Mouse (Mus musculus) left cerebral cortex, postnatal 36 days (tissue): ENCODE data around the gene Ppm1h. TPM values are rescaled to one million over a fixed set of nuclear protein-coding genes. Genes with fewer than 3 reads are reported as not detected.

Experiments
- DNase-seq, 2 experiments: peaks; one replicate each; pipeline ENCODE4 v3.0.0; 2021 to 2022; ENCODE audit warnings: low spot score in 2 of 2, mixed read lengths in 1 of 2
- intact Hi-C: fragments of 180-260 bp; cut with DNase I; formaldehyde crosslinking; loops from one replicate; pipeline ENCODE4 v1.15.1; 2025
- total RNA-seq, 2 experiments: library from RNA; stranded (reverse); gene quantifications; 2 replicates each; pipeline ENCODE4 v1.2.3; 2021

The Ppm1h gene
- total RNA-seq, 2 experiments from 2014 or later = 95.4 to 106 TPM

DNA sequence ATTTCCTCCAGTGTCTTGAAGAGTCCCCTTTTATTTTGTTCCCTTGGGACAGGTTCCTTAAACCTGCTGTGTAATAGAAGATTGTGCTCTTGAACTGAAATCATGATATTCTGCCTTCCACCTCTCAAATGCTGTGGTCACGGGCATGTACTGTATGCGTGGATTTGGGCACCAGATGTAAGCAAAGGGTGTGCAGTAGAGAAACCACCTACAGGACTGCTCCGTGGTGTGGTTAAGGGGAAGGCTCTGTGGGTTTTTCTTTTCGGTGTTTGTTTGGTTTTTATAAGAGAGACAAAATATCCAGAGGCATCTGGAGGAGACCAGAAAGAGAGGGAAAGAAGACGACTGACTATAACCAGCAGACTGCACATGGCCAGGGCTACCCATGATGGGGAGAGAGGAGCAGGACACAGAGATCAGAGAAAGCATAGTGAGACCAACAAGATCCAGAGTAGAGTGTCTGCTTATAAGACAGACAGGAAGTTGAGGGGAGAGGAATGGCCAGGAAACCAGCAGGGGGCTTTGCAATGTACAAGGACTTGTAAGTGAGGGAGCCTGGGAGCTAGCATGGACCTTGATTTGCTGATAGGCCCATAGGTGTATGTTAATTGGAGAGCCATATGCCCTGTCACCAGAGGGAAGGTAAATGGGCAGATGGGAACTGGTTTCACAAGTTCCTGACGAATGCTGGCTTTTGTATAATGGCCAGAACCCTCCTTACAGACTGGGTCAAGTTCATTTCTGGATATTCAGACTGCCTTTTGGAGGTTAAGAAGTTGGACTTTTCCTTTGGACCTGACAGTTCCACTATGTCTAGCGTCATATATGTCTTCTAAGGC lies 82.1 kb downstream of the Ppm1h start:
- intact Hi-C loops = no loop called here
- DNase-seq = no peak

GRCm38 (mm10) chr10:122762772-122763511 lies 84.4 kb downstream of the Ppm1h start:
- intact Hi-C loops = no loop called here
- no peak for DNase-seq

DNA sequence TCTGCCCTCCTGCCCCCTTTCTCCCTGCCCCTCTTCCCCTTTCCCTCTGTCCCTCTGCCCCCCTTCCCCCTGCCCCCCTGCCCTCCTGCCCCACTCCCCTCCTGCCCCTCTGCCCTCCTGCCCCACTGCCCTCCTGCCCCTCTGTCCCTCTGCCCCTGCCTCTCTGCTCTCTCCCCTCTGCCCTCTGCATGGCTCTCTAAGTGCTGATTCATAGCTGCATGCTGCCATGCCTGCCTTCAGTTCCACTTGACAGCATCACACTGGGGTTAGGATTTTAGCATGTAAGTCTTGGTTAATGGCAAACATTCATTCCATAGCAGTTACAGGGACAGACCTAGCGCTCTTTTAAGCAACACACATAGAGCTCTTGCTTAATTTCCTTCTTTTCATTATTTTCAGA lies 85.0 kb downstream of the Ppm1h start:
- intact Hi-C loops = no loop called here
- DNase-seq = no peak

DNA sequence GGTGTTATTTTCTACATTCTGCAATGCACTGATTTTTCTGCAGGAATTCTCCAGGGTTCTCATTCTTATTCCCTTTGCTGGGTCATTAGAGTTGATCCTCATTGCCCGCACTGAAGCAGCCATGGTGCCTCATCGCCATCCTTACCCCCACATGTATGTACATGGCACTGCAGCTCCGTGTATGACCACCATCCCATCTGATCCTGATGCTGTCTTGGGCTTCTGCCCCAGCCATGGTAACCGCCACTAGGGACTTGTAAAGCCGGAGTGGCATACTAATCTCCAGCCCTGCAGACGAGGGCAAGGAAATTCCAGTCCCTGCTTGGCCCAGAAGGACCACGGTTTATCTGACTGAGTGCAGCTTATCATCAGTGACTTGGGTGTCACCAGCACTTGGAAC lies 86.1 kb downstream of the Ppm1h start:
- DNase-seq = no peak
- intact Hi-C loops = no loop called here

DNA sequence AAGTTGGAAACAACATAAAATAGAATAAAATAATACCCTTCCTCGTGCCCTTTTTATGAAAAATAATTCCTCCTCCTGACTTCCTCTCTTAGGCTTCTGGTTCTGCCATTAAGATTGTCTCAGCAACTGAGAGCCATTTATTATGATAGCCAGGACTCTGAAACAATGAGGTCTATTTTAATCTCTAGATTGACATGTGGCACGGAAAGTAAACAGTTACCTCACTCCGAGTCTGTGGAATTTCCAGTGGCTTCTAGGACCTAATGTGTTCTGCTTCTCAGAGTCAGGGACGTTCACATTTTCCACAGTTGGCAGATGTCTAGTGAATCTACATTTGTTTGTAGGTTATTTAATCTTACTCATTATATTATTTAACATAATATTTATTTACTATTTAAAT lies 87.0 kb downstream of the Ppm1h start:
- no peak for DNase-seq
- intact Hi-C loops = no loop called here

DNA sequence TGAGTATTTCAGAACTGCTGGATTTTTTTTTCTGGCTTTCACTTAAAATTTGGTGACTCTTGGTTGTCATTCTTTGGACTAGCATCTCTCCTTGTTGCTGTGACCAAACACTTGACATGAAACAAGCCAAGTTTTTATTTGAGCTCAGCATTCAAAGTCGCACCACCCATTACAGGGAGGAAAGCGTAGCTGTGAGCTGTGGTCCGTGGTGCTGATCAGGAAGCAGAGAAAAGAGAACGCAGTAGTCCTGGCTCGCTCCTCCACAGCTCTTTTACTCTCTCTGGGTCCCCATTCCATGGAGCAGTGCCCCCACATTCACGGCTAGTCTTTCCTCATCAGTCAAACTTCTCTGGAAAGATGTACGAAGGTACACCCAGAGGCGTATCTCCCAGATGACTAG lies 87.4 kb downstream of the Ppm1h start:
- intact Hi-C loops = no loop called here
- no peak for DNase-seq

GRCm38 (mm10) chr10:122768204-122768892 lies 89.8 kb downstream of the Ppm1h start:
- no peak for DNase-seq
- intact Hi-C loops = no loop called here

DNA sequence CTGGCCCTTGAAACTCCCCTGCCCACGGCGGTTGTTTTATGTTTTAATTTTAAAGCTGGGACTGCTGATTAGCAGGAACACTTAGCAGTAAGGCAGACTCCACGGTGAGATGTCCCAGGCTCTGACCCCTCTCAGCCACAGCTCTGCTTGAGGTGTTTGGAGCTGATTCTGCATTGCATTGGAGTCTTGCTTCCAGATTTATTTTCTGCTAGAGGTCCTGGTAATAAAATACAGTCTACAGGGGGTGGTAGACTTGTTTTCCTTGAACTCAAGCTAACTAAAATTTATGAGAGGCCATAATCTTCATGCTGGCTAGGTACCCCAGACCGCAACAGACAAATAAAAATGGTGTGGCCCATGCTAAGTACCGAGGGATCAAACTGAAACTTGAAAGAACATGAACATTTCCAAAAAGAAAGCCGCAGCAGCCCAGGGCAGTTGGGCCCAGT lies 90.4 kb downstream of the Ppm1h start:
- intact Hi-C loops = no loop called here
- DNase-seq = no peak

GRCm38 (mm10) chr10:122770337-122770736 lies 91.8 kb downstream of the Ppm1h start:
- DNase-seq = no peak
- intact Hi-C loops = no loop called here

DNA sequence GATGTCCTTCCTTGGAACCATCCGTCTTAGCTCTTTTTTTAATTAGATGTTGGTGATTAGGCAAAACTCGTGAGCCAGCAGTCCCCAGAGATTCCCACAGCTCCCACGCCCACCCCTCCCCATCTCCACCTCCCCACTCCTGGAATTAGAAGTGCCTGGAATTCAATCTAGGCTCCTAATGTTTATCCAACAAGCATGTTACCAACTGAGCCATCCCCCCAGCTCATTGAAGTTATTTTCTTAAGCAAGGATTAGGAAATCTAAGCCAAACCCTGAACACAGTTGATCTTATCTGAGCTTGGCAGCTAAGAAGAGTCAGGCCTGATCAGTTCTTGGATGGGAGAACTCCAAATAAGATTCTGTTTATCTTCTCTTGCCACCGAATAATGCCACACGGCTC lies 92.4 kb downstream of the Ppm1h start:
- intact Hi-C loops = no loop called here
- no peak for DNase-seq

DNA sequence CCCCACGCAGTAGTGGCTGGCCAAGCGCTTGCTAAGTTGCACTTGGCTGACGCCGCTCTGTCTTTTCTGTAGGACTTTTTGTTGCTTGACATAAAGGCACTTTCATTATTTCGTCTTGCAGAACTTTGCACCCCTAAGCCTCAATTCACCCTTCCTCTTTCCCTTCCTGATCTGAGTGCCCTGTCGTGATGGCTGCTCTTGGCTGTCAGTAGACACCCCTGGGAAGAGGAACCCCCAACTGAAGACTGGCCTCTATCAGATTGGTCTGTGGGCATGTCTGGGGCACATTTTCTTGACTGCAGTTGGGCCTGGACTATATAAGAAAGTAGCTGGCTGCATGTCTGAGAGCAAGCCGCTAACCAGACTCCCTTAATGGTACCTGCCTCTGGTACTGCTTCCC lies 95.6 kb downstream of the Ppm1h start:
- intact Hi-C loops = no loop called here

DNA sequence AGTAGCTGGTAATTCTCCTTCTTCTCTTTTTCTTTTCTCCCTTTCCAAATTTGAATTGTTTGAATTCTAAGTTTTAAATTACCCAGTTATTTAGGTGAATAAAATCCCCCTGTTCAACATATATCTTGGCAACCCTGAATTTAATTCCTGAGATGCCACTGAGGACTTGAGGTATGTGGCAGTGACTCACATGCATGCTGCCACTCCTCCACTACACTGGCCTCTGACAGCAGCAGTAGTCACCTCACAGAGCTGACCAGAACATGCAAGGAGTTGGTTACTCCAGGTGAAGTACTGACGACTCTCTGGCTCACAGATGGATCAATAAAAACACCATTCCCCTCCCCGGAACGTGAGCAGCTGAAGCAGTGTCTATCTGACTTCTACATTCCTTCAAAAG lies 98.9 kb downstream of the Ppm1h start:
- DNase-seq = no peak
- intact Hi-C loops = no loop called here

More for the DNA sequence above, 95.6 kb downstream of the Ppm1h start:
- DNase-seq = no peak

GRCm38 (mm10) chr10:122777939-122778655 lies 99.5 kb downstream of the Ppm1h start:
- intact Hi-C loops = no loop called here

GRCm38 (mm10) chr10:122779351-122779750 lies 100.8 kb downstream of the Ppm1h start:
- intact Hi-C loops = no loop called here

More at GRCm38 (mm10) chr10:122777939-122778655, 99.5 kb downstream of the Ppm1h start:
- no peak for DNase-seq

DNA sequence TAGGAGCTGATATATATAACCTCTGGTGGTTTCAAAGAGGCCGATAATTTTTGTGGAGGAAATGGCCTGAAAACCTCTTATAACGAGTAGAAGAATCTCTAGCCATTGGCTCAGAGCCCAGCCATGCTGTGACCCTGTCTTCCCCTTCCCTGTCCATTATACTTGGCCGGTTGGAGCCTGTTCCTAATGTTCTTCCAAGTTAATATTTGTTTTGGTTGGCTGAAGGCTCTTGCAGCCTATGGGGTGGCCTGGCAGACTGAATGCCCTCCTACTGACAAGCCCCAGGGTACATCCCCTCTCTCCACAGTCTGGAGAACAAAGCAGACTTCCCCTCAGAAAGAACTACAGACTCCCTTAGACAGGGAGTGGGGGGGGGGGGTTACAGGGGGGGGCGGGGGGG lies 104.2 kb downstream of the Ppm1h start:
- intact Hi-C loops = no loop called here
- no peak for DNase-seq

More at GRCm38 (mm10) chr10:122779351-122779750, 100.8 kb downstream of the Ppm1h start:
- no peak for DNase-seq

DNA sequence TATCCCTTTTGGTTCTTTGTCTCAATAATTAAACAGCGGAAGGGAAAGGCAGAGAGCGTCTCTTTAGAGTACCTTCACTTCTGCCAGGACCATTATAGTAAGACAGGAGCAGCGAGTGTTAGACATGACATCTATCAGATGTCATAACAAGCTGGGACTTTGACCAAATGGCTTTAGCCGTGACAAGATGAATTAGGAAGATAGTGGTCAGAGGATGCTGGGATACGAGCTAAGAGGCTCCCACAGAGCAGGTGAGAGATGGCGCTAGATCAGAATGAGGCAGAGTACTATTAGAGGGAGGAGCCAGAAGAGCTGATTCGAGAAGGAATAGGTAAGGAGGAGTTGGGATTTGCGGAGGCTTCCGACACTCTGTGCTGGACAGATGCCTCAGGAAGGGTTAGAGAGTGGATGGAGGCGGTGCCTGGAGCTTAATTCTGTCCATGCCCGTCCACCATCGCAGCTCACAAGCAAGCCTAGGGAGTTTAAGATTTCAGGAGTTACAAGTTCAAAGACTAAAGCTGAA lies 111.1 kb downstream of the Ppm1h start:
- intact Hi-C loops = loop anchor here (5.0 kb wide), 1 partner anchor 72 kb away; no protein-coding TSS in a partner anchor
- DNase-seq = no peak

DNA sequence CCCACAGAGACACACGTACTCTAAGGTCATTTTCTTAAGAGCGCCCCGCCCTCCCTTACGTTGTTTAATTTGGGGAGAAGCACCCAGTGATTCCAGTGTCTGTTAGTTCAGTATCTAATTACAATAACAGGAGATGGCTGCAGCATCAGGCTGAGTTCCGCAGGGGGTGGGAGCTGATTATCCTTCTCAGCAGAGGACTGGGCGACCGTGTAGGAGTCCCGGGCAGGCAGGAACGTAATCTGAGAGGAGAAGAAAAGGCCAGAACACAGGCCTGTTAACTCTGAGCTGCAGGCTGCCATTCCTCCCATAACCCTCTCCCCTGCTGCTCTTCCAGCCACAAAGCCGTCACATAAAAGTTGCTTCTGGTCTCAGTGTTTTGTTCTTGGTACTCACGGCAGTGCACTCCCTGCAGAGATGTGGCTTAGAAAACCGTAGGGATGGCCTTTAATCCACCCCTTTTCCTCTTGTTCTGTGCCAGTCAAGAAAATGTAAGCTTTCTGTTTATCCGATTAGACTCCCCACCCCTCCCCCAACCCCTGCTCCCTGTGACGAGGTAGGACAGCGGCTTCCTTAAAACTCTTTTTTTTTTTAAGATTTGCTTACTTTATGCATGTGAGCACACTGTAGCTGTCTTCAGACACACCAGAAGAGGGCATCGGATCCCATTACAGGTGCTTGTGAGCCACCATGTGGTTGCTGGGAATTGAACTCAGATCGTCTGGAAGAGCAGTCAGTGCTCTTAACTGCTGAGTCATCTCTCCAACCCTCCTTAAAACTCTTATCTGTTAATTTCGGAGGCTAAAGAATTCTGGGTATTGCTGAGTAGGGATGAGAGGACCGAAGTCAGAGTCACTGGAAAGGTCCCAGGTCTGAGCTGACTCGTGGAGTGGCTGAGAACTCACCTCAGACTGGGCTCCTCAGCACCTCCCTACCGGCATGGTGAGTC lies 113.7 kb downstream of the Ppm1h start:
- no peak for DNase-seq
- intact Hi-C loops = loop anchor here (5.0 kb wide), 1 partner anchor 75 kb away; no protein-coding TSS in a partner anchor

DNA sequence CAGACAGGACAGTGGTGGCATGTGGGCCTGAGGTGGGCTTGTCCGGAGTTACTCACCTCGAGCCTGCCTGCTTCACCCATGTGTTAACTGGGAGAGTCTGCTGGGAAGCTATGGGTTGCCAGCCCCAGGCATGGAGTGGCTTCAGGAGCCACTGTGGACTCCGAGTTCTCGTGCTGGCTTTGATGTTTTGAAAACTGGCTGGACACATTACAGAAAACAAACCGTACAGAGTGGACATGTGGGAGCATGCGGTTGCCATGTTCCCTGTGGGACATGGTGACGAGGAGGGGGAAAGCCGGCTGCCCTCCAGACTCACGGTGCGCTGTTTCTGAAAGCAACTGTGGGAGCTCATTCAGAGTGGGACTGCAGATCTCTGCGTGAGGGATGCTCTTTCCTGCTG lies 114.6 kb downstream of the Ppm1h start:
- no peak for DNase-seq
- intact Hi-C loops = loop anchor here (5.0 kb wide), 1 partner anchor 76 kb away; no protein-coding TSS in a partner anchor
